Mouse (Mus musculus): Measurements from ENCODE around the gene Asns.

Asns gene

DNA sequence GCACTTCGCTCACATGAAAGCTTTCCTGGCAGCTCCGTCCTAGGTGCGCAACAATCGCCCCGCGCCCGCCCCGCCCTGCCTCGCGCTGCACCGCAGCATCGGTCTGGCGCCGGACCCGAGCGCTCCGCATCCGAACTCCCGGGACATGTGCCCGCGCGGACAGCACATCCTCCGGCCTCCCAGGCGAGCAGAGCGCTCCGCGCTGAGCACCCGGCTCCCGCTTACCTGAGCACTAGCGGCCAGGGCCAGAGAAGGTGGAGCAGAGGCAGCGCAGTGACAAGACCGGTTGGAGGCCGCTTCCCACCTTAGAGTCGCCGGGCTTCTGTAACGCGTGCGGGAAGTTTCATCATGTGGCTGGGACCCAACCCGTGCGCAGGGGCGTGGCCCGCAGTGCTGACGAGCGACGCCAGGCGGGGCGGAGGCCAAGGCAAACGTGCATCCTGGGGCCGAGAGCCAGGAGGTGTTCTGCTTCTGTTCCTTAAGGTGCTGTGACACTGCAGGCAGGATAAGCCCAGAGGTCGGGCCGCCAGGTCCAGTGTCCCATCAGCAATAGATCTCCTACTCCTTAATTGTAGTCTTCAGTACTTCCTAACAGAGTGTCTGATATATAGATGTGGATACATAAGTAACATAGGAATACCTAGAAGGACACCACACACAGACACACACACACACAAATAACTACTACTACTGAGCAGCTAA lies at the start of gene Asns:
TSS of gene Asns (minus strand) at position 371 of the 702 bp plus-strand sequence.
- in situ Hi-C loops (cut with MboI; ENCODE audit: unreplicated experiment in 2 of 2), result no loop called here

DNA sequence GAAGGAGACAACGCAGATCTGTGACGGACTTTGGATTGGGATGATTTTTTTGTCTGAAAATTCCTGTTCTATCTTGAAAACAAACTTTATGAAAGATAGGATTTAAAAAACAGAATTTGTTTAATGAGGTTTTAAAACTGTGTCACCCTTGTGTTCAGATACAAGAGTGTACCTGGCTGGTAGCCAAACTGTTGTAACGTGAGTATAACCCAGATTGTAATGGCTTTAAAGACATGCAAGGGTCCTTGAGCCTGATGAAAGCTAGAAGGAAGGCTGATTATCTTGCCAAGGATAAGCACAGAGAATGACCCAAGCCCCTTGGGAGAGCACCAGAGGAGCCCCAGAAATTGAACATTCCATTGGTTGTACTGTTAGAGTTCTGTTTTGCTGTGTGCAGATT lies 48.7 kb upstream of the Asns start:
- in situ Hi-C loops (cut with MboI; ENCODE audit: unreplicated experiment in 2 of 2), result loop anchor here in 1 of 2 experiments (25.0 kb wide), 1 partner anchor 246 kb away; no protein-coding TSS in a partner anchor

DNA sequence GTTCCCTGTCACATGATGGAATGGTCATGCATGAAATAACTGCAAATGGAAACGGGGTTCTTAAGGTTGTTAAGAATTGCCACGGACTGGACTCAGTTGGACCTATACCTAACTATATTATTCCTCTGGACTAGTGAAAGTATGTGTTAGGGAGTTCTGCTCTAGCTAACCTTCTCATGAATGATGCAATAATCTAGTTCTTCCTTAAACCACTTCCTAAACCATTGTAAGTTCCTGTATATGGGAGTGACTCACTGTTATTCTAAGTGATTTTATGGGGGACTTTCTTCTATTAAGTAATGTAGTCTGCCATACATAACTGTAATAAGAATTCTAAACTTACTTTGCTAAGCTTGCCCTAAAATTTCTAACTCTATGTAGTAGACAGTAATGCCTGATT lies 44.8 kb upstream of the Asns start:
- in situ Hi-C loops (cut with MboI; ENCODE audit: unreplicated experiment in 2 of 2), result loop anchor here (5.0 to 25.0 kb wide), 7 partner anchors 109 to 767 kb away; partner anchors contain the start of gene Glcci1 (in 1 of the 2)

DNA sequence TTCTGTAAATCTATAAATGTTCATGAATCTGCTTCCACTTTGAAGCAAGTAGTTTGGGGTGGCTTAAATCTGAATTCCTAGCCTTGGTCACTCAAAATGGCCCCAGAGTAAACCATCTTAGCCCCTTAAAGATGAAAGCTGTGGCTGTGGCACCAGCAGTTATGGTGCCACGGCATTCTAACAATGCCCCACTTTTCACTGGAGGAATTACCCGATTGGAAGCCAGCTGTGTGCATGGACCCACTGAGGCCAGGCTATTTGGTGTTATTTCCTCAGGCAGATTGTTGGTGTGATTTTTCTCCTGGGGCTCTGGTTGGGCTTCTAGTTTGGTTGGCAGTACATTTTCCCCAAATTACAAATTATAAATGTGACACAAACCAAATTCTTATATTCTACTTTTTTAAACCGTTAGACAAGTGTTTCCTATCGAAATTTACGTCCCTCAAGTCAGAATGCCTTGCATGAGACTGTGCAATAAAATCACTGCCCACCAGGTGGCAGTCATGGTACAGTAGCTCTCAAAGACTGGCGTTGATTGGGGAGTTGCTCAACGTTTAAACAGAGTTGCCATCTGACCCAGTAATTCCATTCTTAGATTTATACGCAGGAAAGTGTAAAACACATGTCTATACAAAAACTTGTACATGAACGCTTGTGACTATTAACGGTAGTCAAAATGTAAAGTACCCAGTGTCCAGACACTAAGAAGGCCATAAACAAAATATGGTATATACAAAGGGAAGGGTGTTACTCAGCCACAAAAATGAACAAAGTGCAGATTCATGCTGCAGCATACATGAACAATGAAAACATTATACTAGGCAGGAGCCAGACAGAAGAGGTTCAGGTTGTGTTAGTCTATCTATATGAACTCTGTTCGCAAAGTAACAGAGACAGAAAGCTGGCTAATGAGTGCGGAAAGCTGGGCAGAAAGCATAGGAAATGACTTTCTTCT lies 40.0 kb upstream of the Asns start:
- in situ Hi-C loops (cut with MboI; ENCODE audit: unreplicated experiment in 2 of 2), result loop anchor here (5.0 to 25.0 kb wide), 12 partner anchors 114 to 1099 kb away; partner anchors contain the start of genes Col28a1 (in 1 of the 2) and Glcci1 (in 1 of the 2)

DNA sequence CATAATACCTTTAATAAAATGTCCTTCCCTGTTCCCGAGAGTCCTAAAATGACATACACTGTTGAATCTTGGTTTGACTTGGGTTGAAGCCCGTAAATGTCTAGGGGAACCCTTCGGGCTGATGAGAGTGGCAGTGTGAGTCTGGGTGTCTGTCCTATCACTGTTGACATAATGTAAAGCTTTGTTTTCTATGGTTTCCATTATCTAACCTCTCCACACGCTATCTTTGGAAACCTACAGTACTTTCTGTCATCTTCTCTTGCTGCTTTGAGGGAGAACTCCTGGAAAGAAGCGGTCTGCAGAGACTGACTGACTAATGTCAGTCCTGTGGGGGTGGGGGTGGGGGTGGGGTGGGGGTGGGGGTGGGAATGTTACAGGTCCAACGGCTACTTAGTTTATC lies 39.0 kb upstream of the Asns start:
- in situ Hi-C loops (cut with MboI; ENCODE audit: unreplicated experiment in 2 of 2), result loop anchor here (5.0 to 25.0 kb wide), 12 partner anchors 115 to 1100 kb away; partner anchors contain the start of genes Col28a1 (in 1 of the 2) and Glcci1 (in 1 of the 2)

DNA sequence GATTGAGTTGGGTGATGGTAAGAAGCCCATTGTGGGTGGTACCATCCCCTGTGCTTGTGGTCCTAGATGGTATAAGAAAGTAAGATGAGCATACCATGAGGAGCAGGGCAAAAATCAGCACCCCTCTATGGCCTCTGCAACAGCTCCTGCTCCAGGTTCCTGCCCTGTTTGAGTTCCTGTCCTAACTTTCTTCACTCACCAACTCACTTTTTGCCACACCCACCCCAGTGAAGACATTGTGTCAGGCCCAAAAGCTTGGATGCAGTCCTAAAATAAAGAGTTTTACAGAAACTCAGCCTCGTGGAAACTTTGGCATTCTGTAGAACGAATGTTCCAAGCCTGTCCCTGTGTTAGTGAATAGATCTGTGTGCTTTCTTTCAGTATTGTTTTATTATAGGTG lies 36.1 kb upstream of the Asns start:
- in situ Hi-C loops (cut with MboI; ENCODE audit: unreplicated experiment in 2 of 2), result loop anchor here in 1 of 2 experiments (25.0 kb wide), 1 partner anchor 258 kb away; no protein-coding TSS in a partner anchor

DNA sequence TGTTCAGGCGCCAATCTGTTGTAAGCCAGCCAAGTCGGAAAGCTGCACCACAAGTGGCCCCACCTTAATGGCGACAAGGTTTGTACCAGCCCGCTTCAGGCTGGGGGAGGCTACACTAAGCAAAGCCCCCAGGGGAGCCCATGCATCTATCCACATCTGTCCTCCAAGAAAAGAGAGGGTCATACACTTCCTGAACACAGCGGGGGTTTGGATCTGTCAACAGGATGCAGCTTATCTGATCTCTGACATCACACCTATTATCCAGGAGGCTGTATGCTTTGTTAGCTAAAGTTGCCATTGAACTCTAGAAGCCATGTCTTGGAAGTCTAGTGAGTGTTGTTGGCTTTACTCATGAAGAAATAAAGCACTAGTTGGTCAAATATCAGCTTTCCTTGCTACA lies 35.2 kb upstream of the Asns start:
- in situ Hi-C loops (cut with MboI; ENCODE audit: unreplicated experiment in 2 of 2), result loop anchor here in 1 of 2 experiments (25.0 kb wide), 1 partner anchor 259 kb away; no protein-coding TSS in a partner anchor

DNA sequence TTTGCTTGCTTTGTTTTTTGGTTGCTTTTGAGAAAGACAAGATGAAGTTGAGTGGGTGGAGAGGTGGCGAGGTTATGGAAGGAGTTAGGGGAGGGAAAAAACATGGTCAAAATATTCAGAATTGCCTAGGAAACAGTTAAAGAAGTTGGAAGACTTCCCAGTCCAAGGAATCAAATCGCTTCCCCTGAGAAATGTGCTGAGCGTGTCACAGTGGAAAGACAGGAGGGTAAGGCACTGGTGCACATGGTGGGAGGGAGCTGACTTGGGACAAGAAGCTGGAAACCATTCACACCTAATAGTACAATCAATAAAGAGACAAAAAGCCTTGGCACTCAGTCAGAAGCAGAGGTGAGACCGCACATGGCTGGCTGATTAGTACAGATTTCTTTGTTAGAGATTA lies 23.2 kb upstream of the Asns start:
- in situ Hi-C loops (cut with MboI; ENCODE audit: unreplicated experiment in 2 of 2), result no loop called here

DNA sequence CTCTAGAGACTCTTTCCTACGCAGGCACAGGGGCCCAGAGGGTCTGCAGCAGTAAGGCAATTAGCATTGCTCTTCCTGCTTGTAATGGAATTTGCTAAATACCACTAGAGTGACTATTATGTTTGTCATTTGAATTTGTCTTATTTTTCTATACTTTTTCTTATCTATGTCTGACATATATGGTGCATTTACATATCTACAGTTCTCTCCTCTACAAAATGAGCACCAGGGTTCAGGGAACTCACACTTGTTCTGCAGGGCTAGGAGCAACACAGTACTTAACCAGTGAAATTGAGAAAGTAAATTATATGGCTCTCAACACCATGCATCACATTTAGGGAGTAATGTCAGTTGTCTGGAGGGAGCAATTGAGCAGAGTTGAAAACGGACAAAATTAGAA lies 21.2 kb upstream of the Asns start:
- in situ Hi-C loops (cut with MboI; ENCODE audit: unreplicated experiment in 2 of 2), result no loop called here

DNA sequence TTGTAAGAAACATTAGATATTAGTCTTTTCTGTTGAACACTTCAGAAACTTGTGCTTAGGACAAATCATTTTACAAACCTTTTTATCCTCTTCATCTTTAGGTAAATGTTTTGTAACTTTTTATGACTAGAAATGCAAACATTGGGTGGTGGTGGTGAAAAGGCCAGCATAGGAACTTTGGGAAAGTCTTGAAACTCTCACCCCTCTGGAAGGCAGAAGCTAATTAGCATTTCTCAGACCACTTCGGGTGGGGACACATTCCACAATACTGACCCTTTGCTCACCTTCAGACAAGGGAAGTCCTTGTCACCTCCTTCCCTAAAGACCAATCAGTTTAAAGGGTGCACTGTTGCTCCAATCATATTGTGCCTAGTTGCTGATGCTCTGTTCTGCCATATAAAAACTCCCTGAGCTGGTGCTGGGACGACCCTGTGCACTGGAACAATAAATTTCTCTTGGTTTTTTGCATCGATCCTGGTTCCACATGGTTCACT lies 18.8 kb upstream of the Asns start:
- in situ Hi-C loops (cut with MboI; ENCODE audit: unreplicated experiment in 2 of 2), result no loop called here

DNA sequence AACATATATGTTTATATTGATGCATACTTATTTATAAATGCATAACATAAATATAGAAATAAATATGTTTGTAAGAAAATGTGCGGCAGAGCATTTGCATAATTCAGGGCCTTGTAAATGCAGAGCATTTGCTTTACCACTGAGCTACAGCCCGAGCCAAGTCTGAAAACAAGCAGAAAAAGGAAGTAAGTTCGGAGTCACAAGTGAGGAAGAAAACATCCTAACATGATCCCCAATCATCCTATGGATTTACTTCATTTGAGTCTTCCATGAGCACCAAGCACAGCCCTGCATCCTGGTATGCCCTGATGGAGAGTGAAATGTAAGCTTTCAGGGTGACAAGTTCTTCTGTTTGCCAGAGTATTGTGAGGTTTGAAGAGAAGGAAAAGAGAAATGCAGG lies 15.2 kb upstream of the Asns start:
- in situ Hi-C loops (cut with MboI; ENCODE audit: unreplicated experiment in 2 of 2), result no loop called here

DNA sequence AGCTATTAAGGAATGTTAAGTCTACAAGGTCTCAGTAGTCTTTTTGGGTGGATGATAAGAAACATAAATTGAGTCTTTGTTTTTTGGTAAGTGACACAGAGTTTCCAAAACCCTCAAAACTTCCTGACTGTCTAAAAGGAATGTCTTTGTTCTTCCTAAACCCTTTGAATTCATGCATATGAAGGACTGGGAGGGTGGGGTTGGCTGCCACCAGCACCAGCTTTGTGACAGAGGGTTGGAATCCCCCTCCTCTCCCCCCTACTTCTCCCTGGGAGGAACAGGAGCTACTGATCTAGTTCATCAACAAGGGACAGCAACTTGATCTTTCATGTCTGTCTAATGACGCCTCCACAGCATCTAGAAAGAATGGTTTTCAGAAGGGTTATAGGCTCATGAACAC lies 13.7 kb upstream of the Asns start:
- in situ Hi-C loops (cut with MboI; ENCODE audit: unreplicated experiment in 2 of 2), result no loop called here

DNA sequence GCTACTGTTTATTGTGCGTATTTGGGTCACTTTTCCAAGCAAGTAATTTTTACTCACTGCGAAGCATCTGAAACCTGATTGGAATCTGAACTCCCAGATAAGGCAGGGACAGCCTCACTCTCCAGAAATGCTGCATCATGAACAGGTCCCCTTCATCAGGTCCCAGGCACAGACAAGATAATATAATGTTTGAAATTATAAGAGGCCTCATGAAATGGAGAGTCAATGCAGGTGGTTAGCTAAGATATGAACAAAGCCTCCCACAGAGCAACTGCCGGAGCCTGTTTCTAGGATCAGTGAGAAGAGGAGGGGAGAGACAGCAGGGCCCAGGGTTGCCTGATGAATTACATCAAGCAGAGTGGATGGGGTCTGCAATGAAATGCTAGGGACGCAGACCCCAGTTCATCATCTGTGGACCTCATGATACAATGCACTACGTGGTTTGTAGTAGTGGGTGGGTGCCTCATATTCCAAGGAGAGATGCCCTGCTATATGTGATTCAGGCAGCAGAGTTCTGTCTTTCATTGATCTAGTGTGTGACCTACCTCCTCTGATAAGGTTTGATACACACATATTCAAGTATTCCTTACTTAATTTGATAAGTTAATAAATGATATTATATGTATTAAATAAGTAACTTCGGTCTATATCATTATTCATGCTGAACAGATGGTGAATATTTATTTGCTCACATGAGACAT lies 5.1 kb upstream of the Asns start:
- in situ Hi-C loops (cut with MboI; ENCODE audit: unreplicated experiment in 2 of 2), result no loop called here

DNA sequence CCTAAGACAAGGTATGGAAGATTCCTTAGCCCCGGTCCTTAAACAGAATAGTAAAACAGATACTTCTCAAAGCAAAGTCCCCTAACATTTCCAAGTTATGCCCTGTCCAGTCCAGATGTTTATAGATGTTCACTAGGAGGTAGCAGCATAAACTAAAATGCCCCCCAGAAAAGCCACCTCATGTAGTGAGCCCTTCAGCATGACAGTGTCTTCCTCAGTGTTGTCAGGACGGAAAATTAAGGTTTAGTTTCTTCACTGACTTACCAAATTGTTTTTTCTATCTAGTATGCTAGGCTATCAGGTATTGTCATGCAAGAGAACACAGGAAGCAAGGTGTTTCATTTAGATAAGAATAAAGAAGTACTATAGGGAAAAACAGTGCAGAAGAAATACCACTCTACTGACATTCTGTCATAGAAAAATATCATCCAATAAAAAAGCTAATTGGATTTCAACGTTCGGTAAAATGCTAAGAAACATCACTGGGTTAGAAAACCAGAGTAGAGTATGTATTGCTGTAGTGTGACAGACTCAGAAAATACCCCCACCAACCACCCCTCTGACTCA lies 4.1 kb upstream of the Asns start:
- in situ Hi-C loops (cut with MboI; ENCODE audit: unreplicated experiment in 2 of 2), result no loop called here

DNA sequence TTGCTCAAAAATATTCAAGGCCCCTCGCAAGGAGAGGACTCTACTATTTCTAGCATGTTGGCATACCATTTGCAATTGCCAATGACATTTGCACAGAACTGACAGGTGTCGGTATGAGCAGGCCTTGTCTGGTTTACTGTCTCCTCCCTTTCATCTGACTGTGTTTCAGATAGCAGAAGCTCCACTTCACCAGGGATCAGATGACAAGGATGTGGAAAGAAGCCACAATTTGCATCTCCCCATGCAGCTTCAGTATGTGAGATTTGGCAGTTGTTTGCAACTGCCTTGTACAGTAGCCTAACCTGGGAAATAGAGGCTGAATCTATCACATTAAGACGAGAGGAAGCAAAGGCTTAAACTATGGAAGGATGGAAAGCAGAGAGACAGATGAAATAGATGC lies 3.6 kb upstream of the Asns start:
- in situ Hi-C loops (cut with MboI; ENCODE audit: unreplicated experiment in 2 of 2), result no loop called here

DNA sequence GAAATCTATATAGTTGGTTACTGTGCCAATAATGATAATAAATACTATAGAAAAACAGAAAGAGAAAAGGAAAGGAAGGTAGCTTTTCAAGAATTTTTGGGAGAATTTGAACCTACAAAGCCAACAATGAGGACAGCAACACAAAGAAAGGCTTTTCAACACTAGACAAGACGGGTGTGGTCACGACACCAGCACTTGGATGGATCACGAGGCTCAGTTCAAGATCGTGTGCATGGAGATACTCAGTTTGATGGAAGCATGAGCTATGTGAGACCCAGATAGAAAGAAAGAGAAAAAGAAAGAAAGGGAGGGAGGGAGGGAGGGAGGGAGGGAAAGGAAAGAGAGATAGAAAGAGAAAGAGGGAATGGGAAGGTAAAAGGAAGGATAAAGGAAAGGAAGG lies 2.8 kb upstream of the Asns start:
- in situ Hi-C loops (cut with MboI; ENCODE audit: unreplicated experiment in 2 of 2), result no loop called here

DNA sequence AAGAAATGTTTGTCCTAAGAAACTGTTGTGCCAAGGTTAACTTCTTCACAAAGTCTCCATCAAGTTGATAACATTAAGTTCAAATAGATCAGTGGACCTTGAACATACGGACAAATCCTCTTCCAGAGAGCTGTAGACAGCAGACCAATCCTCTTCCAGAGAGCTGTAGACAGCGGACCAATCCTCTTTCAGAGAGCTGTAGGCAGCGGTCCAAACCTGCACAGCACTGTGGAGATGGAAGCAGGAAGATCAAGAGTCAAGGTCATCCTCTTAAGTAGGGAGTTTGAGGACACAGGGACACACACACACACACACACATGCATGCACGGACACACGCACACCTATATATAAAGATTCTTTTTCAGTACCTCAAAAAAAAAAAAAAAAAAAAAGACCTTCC lies 612 bp upstream of the Asns start:
- in situ Hi-C loops (cut with MboI; ENCODE audit: unreplicated experiment in 2 of 2), result no loop called here

DNA sequence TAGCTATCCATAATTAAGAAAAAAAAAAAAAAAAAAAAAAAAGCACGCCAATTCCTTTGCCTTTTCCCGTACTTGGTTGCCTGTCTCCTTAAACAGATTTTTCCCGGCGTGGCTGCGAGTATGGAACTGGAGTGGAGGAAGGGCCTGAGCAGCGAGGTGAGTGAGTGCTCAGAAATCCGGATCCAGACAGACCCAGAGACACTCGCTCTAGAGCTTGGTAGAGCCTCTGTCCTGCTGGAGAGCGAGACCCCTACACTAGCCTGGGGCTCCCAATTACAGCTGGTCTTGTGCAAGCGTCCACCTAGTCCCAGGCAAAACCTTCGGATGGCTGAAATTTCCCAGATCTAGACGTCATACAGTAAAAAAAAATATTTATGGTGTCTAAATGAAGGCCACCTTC lies 603 bp downstream of the Asns start:
- in situ Hi-C loops (cut with MboI; ENCODE audit: unreplicated experiment in 2 of 2), result no loop called here

DNA sequence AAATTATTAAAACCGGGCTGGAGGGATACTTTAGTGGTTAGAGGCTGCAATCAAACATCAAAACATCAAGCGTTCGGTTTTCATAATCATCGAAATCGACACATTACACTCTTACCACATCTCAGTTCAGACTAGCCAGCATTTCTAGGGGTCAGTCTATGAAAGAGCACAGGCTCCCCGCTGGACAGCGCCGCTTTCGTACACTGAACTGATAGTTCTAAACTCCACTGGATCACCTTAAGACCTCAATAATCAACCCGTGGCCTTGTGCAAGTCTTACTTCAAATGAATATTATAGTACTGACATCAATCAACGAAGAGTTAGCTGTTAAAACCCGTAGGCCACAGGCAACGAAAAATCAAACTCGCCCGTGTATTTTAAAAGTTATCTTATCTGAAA lies 1.0 kb downstream of the Asns start:
- in situ Hi-C loops (cut with MboI; ENCODE audit: unreplicated experiment in 2 of 2), result no loop called here

DNA sequence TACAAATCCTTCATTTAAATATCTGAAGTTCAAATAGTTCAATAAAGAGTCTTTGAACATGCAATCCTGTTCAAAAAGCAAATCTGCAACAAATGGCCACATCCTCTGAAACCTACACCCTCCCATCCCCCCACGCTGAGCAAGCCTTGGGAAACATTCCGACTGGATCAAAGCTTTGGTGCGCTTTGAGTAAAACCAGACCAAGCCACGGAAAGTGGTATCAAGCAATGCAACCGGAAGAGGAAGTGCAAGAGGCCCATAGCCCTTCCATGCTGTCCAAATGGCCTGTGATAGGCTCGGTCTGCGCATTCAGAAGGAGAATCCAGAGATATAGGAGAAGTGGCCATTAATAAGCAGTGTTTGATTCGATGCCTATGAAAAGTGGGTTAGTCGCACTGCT lies 2.6 kb downstream of the Asns start:
- in situ Hi-C loops (cut with MboI; ENCODE audit: unreplicated experiment in 2 of 2), result no loop called here
